Mouse (Mus musculus) olfactory bulb, adult 2 months (tissue): ENCODE data around the gene Enkd1.

Source experiments
- CTCF ChIP-seq: fragments of 200-500 bp; IDR thresholded peaks from 2 replicates; pipeline ENCODE4 v1.5.1; 2012; ENCODE audit warnings: low read depth, mild to moderate bottlenecking, low read length, moderate library complexity; ENCODE audit not compliant: insufficient read depth
- POLR2A ChIP-seq: fragments of 200-500 bp; IDR thresholded peaks from 2 replicates; pipeline ENCODE4 v1.6.1; 2012; ENCODE audit warnings: mild to moderate bottlenecking, low read depth, low read length, moderate library complexity; ENCODE audit not compliant: insufficient read depth

DNA sequence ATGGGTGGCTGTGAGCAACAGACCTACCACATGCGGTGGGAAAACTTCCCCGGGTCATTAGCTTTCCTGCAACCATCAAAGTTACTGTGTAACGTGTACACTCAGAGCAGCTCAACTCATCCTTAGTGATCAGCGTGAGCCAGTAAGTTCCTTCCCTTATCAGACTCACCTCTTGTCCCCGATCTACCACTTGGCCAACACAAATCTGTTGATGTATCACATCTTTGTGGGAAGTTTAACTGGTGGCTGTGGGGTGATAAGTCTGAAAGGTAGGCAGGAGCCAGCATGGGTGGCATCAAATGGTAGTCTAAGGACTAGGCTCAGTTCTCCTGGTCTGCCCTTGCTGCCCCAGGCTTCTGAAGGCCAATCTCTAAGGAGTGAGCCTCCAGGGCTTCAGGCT lies 24.2 kb upstream of the Enkd1 start:
- TF ChIP-seq CTCF (no peak), POLR2A (no peak)
